Comparison of ENCODE assay signal across 8 mouse cellular contexts in genomic region chr15:72205950-72206349, GRCm38 (mm10).
DNase-seq lines count a peak whose midpoint lies in the region; ATAC-seq and TF ChIP-seq lines count a peak whose summit lies in the region.

No protein-coding gene starts in this region.

- no peak overlapping the region for H3K27ac ChIP-seq in lung, postnatal 0 days (ENCODE audit: low read length)

- H3K4me1 ChIP-seq in lung, postnatal 0 days (ENCODE audit: insufficient read depth, low read depth, low read length): no peaks in the 10 kb centered on the region

- no peak for ATAC-seq in lung, postnatal 0 days
- no peak for ATAC-seq in erythroid progenitor cell, adult 5-6 weeks (replicated peaks; ENCODE audit: low FRiP score, poor library complexity, severe bottlenecking)

- no peak overlapping the region for H3K4me2 ChIP-seq in lung, postnatal 0 days (replicated peaks; ENCODE audit: low read depth, low read length)

- TF ChIP-seq CTCF in lung, postnatal 0 days (IDR thresholded peaks at IDR 0.05): peak; percentile 76

- H3K9me3 ChIP-seq in lung, postnatal 0 days (ENCODE audit: low read length): no peaks in the 10 kb centered on the region

- no peaks in the 10 kb centered on the region for H3K36me3 ChIP-seq in lung, postnatal 0 days (ENCODE audit: insufficient read depth, low read length)

- no peaks in the 10 kb centered on the region for H3K27me3 ChIP-seq in lung, postnatal 0 days (replicated peaks; ENCODE audit: insufficient read depth, low read length)

- no peak overlapping the region for H3K9ac ChIP-seq in lung, postnatal 0 days (replicated peaks; ENCODE audit: low read depth)

- DNase-seq in CD4-positive helper T cell, adult 2 months (ENCODE audit: low read depth, low spot score): peak; percentile 5
- DNase-seq in adrenal gland, adult 8-10 months: peak; percentile 64
- peak; percentile 79 for DNase-seq in embryo, embryonic 10.5 days (ENCODE audit: low spot score)
- peak; percentile 7 to 15 for DNase-seq in gastrocnemius, postnatal 36 days
- peak; percentile 93 for DNase-seq in layer of hippocampus, adult 11-12 months (ENCODE audit: low spot score)
- DNase-seq in lung, postnatal 0 days (ENCODE audit: low spot score): peak; percentile 48
- DNase-seq in retina, embryonic 14.5 days (ENCODE audit: low spot score): peak; percentile 87

- no peak overlapping the region for H3K4me3 ChIP-seq in lung, postnatal 0 days (ENCODE audit: low read depth, low read length)

- no peak for TF ChIP-seq EP300 in lung, postnatal 0 days (IDR thresholded peaks at IDR 0.05)

- 16% methylated on average over 9 of the region's 9 CpGs for WGBS in lung, postnatal 0 days

- intact Hi-C loops in gastrocnemius, postnatal 36 days (cut with DNase I): no loop called here

Comparison
In these comparisons a context has a peak if more than half of its experiments do, and no peak if none do; other contexts are left out.
1. DNase-seq: peak in every context shown above with its lines; median percentile 93 in layer of hippocampus, adult 11-12 months; 87 in retina, embryonic 14.5 days; 79 in embryo, embryonic 10.5 days; 64 in adrenal gland, adult 8-10 months; 48 in lung, postnatal 0 days; 11 in gastrocnemius, postnatal 36 days; 5 in CD4-positive helper T cell, adult 2 months.